Mouse (Mus musculus): Measurements from ENCODE around the gene Defb20. TPM values are rescaled to one million over a fixed set of nuclear protein-coding genes. Genes with fewer than 3 reads are reported as not detected.

Defb20 gene
- polyA plus RNA-seq, 1 experiment, result 0.56 TPM

DNA sequence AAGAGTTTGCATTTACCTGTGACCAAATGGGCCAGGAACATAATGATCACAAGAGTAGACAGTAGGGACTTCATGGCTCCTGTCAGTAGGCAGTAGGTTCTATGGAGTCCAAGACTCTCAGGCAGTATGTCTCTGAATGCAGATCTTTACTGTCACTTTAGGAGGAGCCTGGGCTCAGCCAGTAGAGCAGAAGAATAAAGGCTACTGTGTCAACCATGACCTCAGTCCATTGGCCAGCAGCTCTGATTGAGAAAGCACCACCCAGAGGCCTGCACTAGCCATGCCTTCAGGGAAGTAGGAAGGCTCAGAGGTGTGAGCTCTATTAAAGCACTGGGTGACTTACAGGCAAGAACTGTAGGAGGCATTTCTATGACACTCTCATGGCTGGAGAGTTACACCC lies 13.2 kb downstream of the Defb20 start, which contains the start of gene Defb22:
Gene Defb22 (minus strand): TSS at position 101 of the 400 bp plus-strand sequence.
- TF ChIP-seq POLR2A (IDR thresholded peaks at IDR 0.05; ENCODE audit: extremely low read depth, insufficient read depth, low read length) (no peak), CTCF (IDR thresholded peaks at IDR 0.05; ENCODE audit: extremely low read depth, insufficient read depth, low read length) (no peak)
- H3K4me3 ChIP-seq (ENCODE audit: insufficient read depth, low read length), result no peak within 1 kb of the TSS
- no peak within 1 kb of the TSS for H3K27ac ChIP-seq (ENCODE audit: insufficient read depth, low read length)
- no peaks in the 10 kb centered on the region for H3K4me1 ChIP-seq (ENCODE audit: control insufficient read depth, insufficient read depth, low read length)

DNA sequence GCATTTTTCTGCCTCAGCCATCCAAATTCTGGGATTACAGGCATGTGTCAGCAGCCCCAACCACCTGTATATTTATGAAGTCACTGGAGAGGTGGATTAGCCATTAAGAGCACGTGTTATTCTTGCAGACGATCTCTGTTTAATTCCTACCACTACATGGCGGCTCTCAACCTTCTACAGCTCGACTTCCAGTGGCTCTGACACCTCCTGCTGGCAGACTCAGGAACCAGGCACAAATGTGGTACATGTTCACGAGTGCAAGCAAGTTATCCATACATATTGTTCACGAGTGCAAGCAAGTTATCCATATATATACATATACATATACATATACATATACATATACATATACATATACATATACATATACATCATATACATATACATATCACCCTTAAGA lies 16.3 kb downstream of the Defb20 start:
- no peak overlapping the region for H3K4me3 ChIP-seq (ENCODE audit: insufficient read depth, low read length)
- no peaks in the 10 kb centered on the region for H3K4me1 ChIP-seq (ENCODE audit: control insufficient read depth, insufficient read depth, low read length)
- no peak overlapping the region for H3K27ac ChIP-seq (ENCODE audit: insufficient read depth, low read length)
- TF ChIP-seq POLR2A (IDR thresholded peaks at IDR 0.05; ENCODE audit: extremely low read depth, insufficient read depth, low read length) (no peak), CTCF (IDR thresholded peaks at IDR 0.05; ENCODE audit: extremely low read depth, insufficient read depth, low read length) (no peak)

DNA sequence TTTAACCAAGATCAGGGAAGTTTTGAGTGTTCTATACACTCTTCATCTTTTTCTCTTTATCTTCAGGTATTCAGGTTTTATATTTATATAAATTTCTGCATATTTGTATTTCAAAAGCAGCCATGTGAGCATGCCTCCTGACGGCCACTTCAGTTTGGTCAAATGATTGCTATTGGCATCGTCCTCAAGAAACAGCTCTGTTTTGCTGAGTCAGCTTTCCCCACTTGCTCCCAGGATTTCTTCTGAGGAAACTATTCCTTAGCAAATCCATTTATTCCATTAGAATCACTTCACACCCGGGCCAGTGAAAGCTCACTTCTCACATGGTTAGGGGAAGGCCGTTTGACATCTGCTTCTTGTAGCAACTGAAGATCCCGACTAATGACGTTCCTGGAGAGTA lies 21.2 kb downstream of the Defb20 start:
- Histone ChIP-seq H3K27ac (ENCODE audit: insufficient read depth, low read length) (no peak overlapping the region), H3K4me1 (ENCODE audit: control insufficient read depth, insufficient read depth, low read length) (no peaks in the 10 kb centered on the region), H3K4me3 (ENCODE audit: insufficient read depth, low read length) (no peak overlapping the region)
- TF ChIP-seq CTCF (IDR thresholded peaks at IDR 0.05; ENCODE audit: extremely low read depth, insufficient read depth, low read length), result no peak
- no peak for TF ChIP-seq POLR2A (IDR thresholded peaks at IDR 0.05; ENCODE audit: extremely low read depth, insufficient read depth, low read length)

GRCm38 (mm10) chr2:152500204-152500862 lies 23.5 kb downstream of the Defb20 start:
- Histone ChIP-seq H3K27ac (ENCODE audit: insufficient read depth, low read length) (no peak overlapping the region), H3K4me1 (ENCODE audit: control insufficient read depth, insufficient read depth, low read length) (no peaks in the 10 kb centered on the region), H3K4me3 (ENCODE audit: insufficient read depth, low read length) (no peak overlapping the region)
- TF ChIP-seq CTCF (IDR thresholded peaks at IDR 0.05; ENCODE audit: extremely low read depth, insufficient read depth, low read length), result no peak
- no peak for TF ChIP-seq POLR2A (IDR thresholded peaks at IDR 0.05; ENCODE audit: extremely low read depth, insufficient read depth, low read length)

GRCm38 (mm10) chr2:152500863-152501229 lies 24.0 kb downstream of the Defb20 start:
- Histone ChIP-seq H3K4me1 (ENCODE audit: control insufficient read depth, insufficient read depth, low read length) (no peaks in the 10 kb centered on the region), H3K4me3 (ENCODE audit: insufficient read depth, low read length) (no peak overlapping the region), H3K27ac (ENCODE audit: insufficient read depth, low read length) (no peak overlapping the region)
- TF ChIP-seq CTCF (IDR thresholded peaks at IDR 0.05; ENCODE audit: extremely low read depth, insufficient read depth, low read length) (no peak), POLR2A (IDR thresholded peaks at IDR 0.05; ENCODE audit: extremely low read depth, insufficient read depth, low read length) (no peak)

DNA sequence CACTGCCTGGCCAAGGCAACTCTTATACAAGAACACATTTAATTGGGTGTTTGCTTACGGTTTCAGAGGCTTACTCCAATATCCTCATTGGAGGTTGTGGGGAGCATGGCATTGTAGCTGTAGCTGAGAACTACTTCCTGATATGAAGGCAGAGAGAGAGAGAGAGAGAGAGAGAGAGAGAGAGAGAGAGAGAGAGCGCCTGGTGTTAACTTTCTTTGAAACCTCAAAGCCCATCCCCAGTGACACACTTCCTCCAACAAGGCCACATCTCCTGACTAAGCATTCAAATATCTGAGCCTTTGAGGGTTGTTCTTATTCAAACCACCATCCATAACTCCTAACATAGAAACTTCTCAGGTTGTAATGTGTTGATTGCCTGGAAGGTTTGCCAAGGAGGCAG lies 27.1 kb downstream of the Defb20 start:
- H3K27ac ChIP-seq (ENCODE audit: insufficient read depth, low read length), result no peak overlapping the region
- no peaks in the 10 kb centered on the region for H3K4me1 ChIP-seq (ENCODE audit: control insufficient read depth, insufficient read depth, low read length)
- H3K4me3 ChIP-seq (ENCODE audit: insufficient read depth, low read length), result no peak overlapping the region
- TF ChIP-seq POLR2A (IDR thresholded peaks at IDR 0.05; ENCODE audit: extremely low read depth, insufficient read depth, low read length) (no peak), CTCF (IDR thresholded peaks at IDR 0.05; ENCODE audit: extremely low read depth, insufficient read depth, low read length) (no peak)

DNA sequence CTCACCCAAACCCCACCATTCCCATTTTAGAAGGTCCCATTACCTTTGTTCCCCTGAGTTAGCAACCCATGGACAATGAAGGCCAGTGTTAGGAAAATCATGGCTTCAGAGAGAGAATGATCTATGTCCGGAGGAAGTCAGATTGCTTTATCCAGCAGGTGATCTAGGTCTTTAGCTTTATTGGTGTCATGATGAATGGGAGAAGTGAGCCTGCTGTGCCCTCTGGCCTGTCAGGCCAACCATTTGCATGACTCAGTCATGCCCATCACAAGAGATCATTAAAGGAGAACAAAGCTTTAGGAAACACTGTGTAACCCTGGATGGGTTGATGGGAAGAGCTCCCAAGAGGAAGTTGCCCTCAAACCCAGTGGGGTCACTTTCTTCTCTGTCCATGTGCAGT lies 34.7 kb downstream of the Defb20 start, which contains the start of gene Defb26:
Gene Defb26 (minus strand): TSS at position 101 of the 400 bp plus-strand sequence.
- TF ChIP-seq CTCF (IDR thresholded peaks at IDR 0.05; ENCODE audit: extremely low read depth, insufficient read depth, low read length) (no peak), POLR2A (IDR thresholded peaks at IDR 0.05; ENCODE audit: extremely low read depth, insufficient read depth, low read length) (no peak)
- Histone ChIP-seq H3K4me3 (ENCODE audit: insufficient read depth, low read length) (no peak within 1 kb of the TSS), H3K4me1 (ENCODE audit: control insufficient read depth, insufficient read depth, low read length) (no peaks in the 10 kb centered on the region)

DNA sequence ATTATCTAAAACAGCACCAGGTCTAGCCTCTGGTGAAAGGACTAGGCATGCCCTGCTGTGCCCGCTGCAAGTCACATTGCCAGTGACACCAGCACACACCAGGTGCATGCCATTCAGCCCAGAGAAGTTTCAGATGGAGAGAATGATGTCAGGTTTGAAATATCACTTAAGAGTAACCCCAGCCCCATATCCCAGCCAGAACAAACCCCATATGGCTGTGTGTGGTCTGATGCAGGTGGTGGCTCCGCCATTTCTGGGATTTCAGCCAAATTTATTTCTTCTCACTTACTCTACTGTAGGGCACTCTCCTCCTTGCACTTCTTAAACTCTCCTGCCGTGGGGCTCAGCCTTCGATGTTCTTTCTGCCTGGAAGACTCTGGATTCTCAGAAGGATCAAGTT lies 39.2 kb downstream of the Defb20 start:
- Histone ChIP-seq H3K4me1 (ENCODE audit: control insufficient read depth, insufficient read depth, low read length) (no peaks in the 10 kb centered on the region), H3K4me3 (ENCODE audit: insufficient read depth, low read length) (no peak overlapping the region), H3K27ac (ENCODE audit: insufficient read depth, low read length) (no peak overlapping the region)
- TF ChIP-seq CTCF (IDR thresholded peaks at IDR 0.05; ENCODE audit: extremely low read depth, insufficient read depth, low read length), result no peak
- no peak for TF ChIP-seq POLR2A (IDR thresholded peaks at IDR 0.05; ENCODE audit: extremely low read depth, insufficient read depth, low read length)

More for the DNA sequence above, 34.7 kb downstream of the Defb20 start, which contains the start of gene Defb26:
- no peak within 1 kb of the TSS for H3K27ac ChIP-seq (ENCODE audit: insufficient read depth, low read length)

DNA sequence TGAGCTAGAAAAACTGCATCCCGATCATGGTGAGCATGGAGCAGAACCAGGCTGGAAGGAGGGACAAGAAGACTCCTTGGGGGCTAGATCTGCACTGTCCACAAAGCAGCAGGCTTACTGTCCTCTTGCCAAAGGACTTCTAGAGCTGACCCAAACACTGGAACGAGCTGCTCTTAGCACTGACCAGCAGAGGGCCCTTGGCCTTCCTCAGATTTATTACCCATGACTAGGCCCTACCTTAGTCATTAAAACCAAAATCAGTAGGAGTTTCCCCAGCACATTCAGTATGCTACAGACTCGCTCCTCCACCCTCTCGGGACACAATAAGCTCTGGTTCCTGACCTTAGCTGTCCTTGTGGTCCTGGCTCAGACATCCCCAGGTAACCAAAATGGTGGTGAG lies 41.1 kb downstream of the Defb20 start, which contains the start of gene Defb28:
Gene Defb28 (plus strand): TSS at position 275 of the 400 bp plus-strand sequence.
- TF ChIP-seq CTCF (IDR thresholded peaks at IDR 0.05; ENCODE audit: extremely low read depth, insufficient read depth, low read length), result no peak
- no peak for TF ChIP-seq POLR2A (IDR thresholded peaks at IDR 0.05; ENCODE audit: extremely low read depth, insufficient read depth, low read length)

More for the DNA sequence above, 41.1 kb downstream of the Defb20 start, which contains the start of gene Defb28:
- Histone ChIP-seq H3K27ac (ENCODE audit: insufficient read depth, low read length) (no peak within 1 kb of the TSS), H3K4me3 (ENCODE audit: insufficient read depth, low read length) (no peak within 1 kb of the TSS), H3K4me1 (ENCODE audit: control insufficient read depth, insufficient read depth, low read length) (no peaks in the 10 kb centered on the region)

Other genes with a start within 250 kb of the Defb20 start
- gene Tbc1d20, start 183.2 kb upstream of the Defb20 start, polyA plus RNA-seq (2012; rRNA removed), result 41.4 and 44.7 TPM in 2 replicates
- gene Rbck1, start 144.4 kb upstream of the Defb20 start, polyA plus RNA-seq (2012; rRNA removed), result 197 and 210 TPM in 2 replicates
- gene Trib3, start 133.0 kb upstream of the Defb20 start, polyA plus RNA-seq (2012; rRNA removed), result 0.40 and 0.61 TPM in 2 replicates
- 72.3 and 81.3 TPM in 2 replicates for gene Nrsn2, start 100.4 kb upstream of the Defb20 start, polyA plus RNA-seq (2012; rRNA removed)
- 17.0 and 18.6 TPM in 2 replicates for gene Sox12, start 79.0 kb upstream of the Defb20 start, polyA plus RNA-seq (2012; rRNA removed)
- gene Zcchc3, start 62.0 kb upstream of the Defb20 start, polyA plus RNA-seq (2012; rRNA removed), result 6.5 and 7.1 TPM in 2 replicates
- gene 6820408C15Rik, start 61.5 kb upstream of the Defb20 start, polyA plus RNA-seq (2012; rRNA removed), result 2.8 and 3.7 TPM in 2 replicates
- not detected in 2 replicates for gene Defb23, start 12.4 kb upstream of the Defb20 start, polyA plus RNA-seq (2012; rRNA removed)
- not detected in 2 replicates for gene Defb22, start 13.1 kb downstream of the Defb20 start, polyA plus RNA-seq (2012; rRNA removed)
- not detected in 2 replicates for gene Defb26, start 34.6 kb downstream of the Defb20 start, polyA plus RNA-seq (2012; rRNA removed)
- not detected in 2 replicates for gene Defb28, start 41.2 kb downstream of the Defb20 start, polyA plus RNA-seq (2012; rRNA removed)
- gene Defb29, start 63.0 kb downstream of the Defb20 start, polyA plus RNA-seq (2012; rRNA removed), result not detected in 2 replicates
- gene Gm17416, start 92.3 kb downstream of the Defb20 start, polyA plus RNA-seq (2012; rRNA removed), result not detected in 2 replicates
- gene Defb21, start 95.7 kb downstream of the Defb20 start, polyA plus RNA-seq (2012; rRNA removed), result not detected in 2 replicates
- not detected in 2 replicates for gene Defb19, start 103.2 kb downstream of the Defb20 start, polyA plus RNA-seq (2012; rRNA removed)
- not detected in 2 replicates for gene Defb45, start 122.3 kb downstream of the Defb20 start, polyA plus RNA-seq (2012; rRNA removed)
- not detected in 2 replicates for gene Defb36, start 127.3 kb downstream of the Defb20 start, polyA plus RNA-seq (2012; rRNA removed)
- gene Defb25, start 146.0 kb downstream of the Defb20 start, polyA plus RNA-seq (2012; rRNA removed), result not detected in 2 replicates
- 0.78 and 0.90 TPM in 2 replicates for gene Rem1, start 149.9 kb downstream of the Defb20 start, polyA plus RNA-seq (2012; rRNA removed)
- gene H13, start 192.4 kb downstream of the Defb20 start, polyA plus RNA-seq (2012; rRNA removed), result 65.9 and 68.4 TPM in 2 replicates
- 20.0 and 21.5 TPM in 2 replicates for gene Mcts2, start 210.0 kb downstream of the Defb20 start, polyA plus RNA-seq (2012; rRNA removed)

All from cortical plate, adult 2 months (tissue).